Mouse (Mus musculus) heart, embryonic 15.5 days (tissue): ENCODE results near the gene 4930455H04Rik. TPM values are rescaled to one million over a fixed set of nuclear protein-coding genes. Genes with fewer than 3 reads are reported as not detected.

Experiments used
- ATAC-seq: fragments of 200-750 bp; cut with Nextera tagmentation; replicated peaks from 2 replicates; pipeline ENCODE4 v1.8.0; 2017; ENCODE audit warnings: low read depth, moderate TSS enrichment; ENCODE audit not compliant: insufficient number of reproducible peaks, insufficient read depth, low FRiP score
- H3K27ac ChIP-seq: fragments of 300-500 bp; sonication (generic); 2 replicates; pipeline ENCODE4 v1.5.1; 2015; ENCODE audit warnings: mild to moderate bottlenecking, inconsistent platforms
- H3K27me3 ChIP-seq: fragments of 300-500 bp; sonication (generic); 2 replicates; pipeline ENCODE4 v1.6.1; 2015; ENCODE audit warnings: inconsistent platforms
- H3K36me3 ChIP-seq: fragments of 300-500 bp; sonication (generic); 2 replicates; pipeline ENCODE4 v1.6.1; 2015; ENCODE audit warnings: mild to moderate bottlenecking, inconsistent platforms
- H3K4me1 ChIP-seq: fragments of 300-500 bp; sonication (generic); replicated peaks from 2 replicates; pipeline ENCODE4 v1.6.1; 2015; ENCODE audit warnings: inconsistent platforms
- H3K4me2 ChIP-seq: fragments of 300-500 bp; sonication (generic); 2 replicates; pipeline ENCODE4 v1.6.1; 2015; ENCODE audit warnings: inconsistent platforms, mild to moderate bottlenecking, moderate library complexity
- H3K4me3 ChIP-seq: fragments of 300-500 bp; sonication (generic); 2 replicates; pipeline ENCODE4 v1.5.1; 2015; ENCODE audit warnings: mild to moderate bottlenecking, inconsistent platforms
- H3K9ac ChIP-seq: fragments of 300-500 bp; sonication (generic); 2 replicates; pipeline ENCODE4 v1.6.1; 2015; ENCODE audit warnings: mild to moderate bottlenecking, inconsistent platforms
- H3K9me3 ChIP-seq: fragments of 300-500 bp; sonication (generic); replicated peaks from 2 replicates; pipeline ENCODE4 v1.6.1; 2016; ENCODE audit warnings: inconsistent platforms
- WGBS: fragments of 180-500 bp; shearing (Covaris S2); methylation state at CpG from one replicate; pipeline ENCODE4 v1.1.7; 2015; ENCODE audit warnings: mixed read lengths; 5-methylcytosine and 5-hydroxymethylcytosine counted together
- polyA plus RNA-seq: library from polyadenylated mRNA; unstranded; fragments of >200 nt; fragmentation: Nextera tagmentation; extraction: Ambion mirVana; gene quantifications from 2 replicates; pipeline ENCODE4 v1.2.1, GENCODE M21; 2015

The 4930455H04Rik gene
- polyA plus RNA-seq: not detected in 2 replicates

- Histone ChIP-seq H3K9ac (peak within 1 kb of the TSS; percentile 48), H3K4me1 (peaks cover 8% of the 10 kb centered on the region; the same call in 1 of the 2 replicates), H3K27ac (peak within 1 kb of the TSS; percentile 77), H3K4me3 (peak within 1 kb of the TSS; percentile 50), H3K27me3 (no peaks in the 10 kb centered on the region), H3K4me2 (peak within 1 kb of the TSS; percentile 67), H3K9me3 (no peaks in the 10 kb centered on the region), H3K36me3 (no peaks in the 10 kb centered on the region)
- no peak for ATAC-seq
- 54% methylated on average over 4 of the region's 4 CpGs for WGBS
Observed at GRCm38 (mm10) chr3:116967967-116968366, at the start of gene 4930455H04Rik. TSS of gene 4930455H04Rik (plus strand) at chr3:116968267.

DNA sequence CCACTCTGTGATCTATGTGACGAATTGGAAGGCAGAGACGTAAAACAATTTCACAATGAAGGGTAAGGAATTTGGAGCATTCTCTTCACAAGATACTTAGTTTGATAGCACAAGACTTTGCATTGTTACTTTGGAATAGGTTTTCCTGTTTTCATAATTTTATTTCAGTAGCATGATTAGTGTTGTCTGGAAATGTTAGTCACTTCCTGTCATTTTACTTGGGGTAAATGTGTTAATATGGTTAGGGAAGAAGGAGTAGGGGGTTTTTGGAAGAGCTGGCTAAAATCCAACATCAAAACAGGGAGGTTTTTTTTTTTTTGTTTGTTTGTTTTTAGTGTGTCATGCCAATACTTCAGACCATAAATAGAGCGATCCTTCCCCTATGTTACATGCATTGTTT lies 46.5 kb upstream of the 4930455H04Rik start:
- Histone ChIP-seq H3K4me2 (no peak overlapping the region), H3K9me3 (no peaks in the 10 kb centered on the region), H3K27ac (no peak overlapping the region), H3K9ac (no peak overlapping the region), H3K27me3 (no peaks in the 10 kb centered on the region), H3K36me3 (no peaks in the 10 kb centered on the region; the same call in 1 of the 2 replicates), H3K4me1 (no peaks in the 10 kb centered on the region), H3K4me3 (no peak overlapping the region)
- no peak for ATAC-seq
- WGBS: 80% methylated on average over 3 of the region's 3 CpGs

DNA sequence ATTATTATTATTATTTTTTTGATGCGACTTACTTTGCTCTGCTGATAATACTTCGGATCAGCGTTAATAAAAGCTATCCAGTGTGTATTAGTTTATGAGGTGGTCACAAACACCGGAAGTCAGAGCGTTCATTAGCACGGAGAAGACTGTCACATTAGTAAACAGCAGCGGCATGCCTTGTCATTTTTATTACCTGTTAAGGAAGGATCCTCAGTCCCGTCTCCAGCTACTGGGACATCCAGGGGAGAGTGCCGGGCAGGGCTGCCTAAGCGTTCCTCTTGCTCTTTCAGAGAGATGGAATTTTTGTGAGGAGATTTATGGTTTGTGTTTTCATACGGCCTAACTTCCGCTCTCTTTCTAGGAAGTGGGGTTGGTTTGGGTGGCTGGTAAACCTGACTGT lies 45.0 kb upstream of the 4930455H04Rik start:
- Histone ChIP-seq H3K9me3 (no peaks in the 10 kb centered on the region), H3K4me1 (no peaks in the 10 kb centered on the region), H3K9ac (no peak overlapping the region), H3K27ac (no peak overlapping the region), H3K4me3 (no peak overlapping the region), H3K36me3 (no peaks in the 10 kb centered on the region), H3K27me3 (no peaks in the 10 kb centered on the region), H3K4me2 (no peak overlapping the region)
- ATAC-seq: no peak
- 77% methylated on average over 12 of the region's 12 CpGs for WGBS

DNA sequence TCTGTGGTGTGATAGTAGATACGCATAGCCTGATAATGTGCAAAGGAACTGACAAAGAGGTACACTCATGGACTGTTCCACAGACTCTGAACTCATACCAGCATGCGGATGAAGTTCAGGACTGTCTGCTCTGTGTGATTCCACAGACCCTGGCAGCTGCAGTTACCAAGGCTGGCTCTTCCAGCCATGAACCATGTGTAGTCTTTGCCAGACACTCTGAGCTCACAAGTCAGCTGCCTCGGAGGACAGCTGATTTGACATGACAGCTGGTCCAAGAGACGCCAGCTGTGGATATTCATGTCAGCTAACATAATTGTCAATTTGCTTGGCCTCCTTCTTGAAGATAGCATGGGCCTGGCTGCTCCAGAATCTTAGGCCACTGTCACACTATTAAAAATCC lies 39.1 kb upstream of the 4930455H04Rik start:
- ATAC-seq: 0 out of 2 replicates have a peak, but pooled peaks have one; percentile 39
- Histone ChIP-seq H3K9ac (no peak overlapping the region), H3K4me3 (no peak overlapping the region), H3K27me3 (no peaks in the 10 kb centered on the region), H3K4me2 (no peak overlapping the region), H3K9me3 (no peaks in the 10 kb centered on the region), H3K36me3 (no peaks in the 10 kb centered on the region), H3K4me1 (no peaks in the 10 kb centered on the region; the same call in 1 of the 2 replicates), H3K27ac (no peak overlapping the region)
- WGBS: 58% methylated on average over 4 of the region's 4 CpGs

GRCm38 (mm10) chr3:116933158-116933557 lies 34.9 kb upstream of the 4930455H04Rik start:
- 76% methylated on average over 1 of the region's 1 CpGs for WGBS
- no peak for ATAC-seq
- no peak overlapping the region for H3K9ac ChIP-seq
- H3K9me3 ChIP-seq: no peaks in the 10 kb centered on the region
- no peak overlapping the region for H3K27ac ChIP-seq
- H3K36me3 ChIP-seq: no peaks in the 10 kb centered on the region; the same call in 1 of the 2 replicates
- H3K4me2 ChIP-seq: no peak overlapping the region
- no peaks in the 10 kb centered on the region for H3K27me3 ChIP-seq
- H3K4me3 ChIP-seq: no peak overlapping the region
- H3K4me1 ChIP-seq: no peaks in the 10 kb centered on the region; the same call in 1 of the 2 replicates

DNA sequence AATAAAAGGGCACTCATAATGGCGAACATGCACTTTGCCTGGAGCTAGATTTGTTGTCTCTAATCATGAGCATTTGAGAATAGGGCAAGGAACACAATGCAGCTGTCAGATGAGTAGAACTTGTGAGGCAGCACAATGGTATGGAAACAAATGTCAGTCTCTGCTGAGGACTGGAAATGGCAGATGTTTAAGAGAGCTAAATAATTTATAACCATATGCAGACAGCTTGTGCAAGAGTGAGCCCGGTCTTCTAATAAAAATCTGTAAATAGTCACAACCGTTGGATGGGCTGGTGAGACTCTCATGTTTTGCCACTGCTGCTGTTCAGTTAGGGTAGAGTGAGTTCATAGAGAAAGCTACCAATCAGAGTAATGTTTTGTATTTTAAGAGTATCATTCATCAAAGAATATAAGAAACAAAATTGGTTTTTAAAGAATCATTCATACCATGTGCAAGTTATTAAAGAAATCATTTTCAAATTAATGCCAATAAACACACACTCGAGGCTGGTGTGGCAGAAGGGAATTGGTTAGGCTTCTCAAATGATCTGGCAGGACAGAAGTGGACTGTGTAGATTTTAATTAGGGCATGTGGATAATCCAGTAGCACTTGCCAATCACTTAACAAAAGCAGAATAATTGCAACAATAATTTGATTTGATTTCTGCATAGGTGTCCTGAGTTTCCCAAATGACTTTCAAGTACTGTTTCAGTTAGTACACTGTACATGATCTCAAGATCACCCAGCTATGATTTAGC lies 31.0 kb upstream of the 4930455H04Rik start:
- Histone ChIP-seq H3K9me3 (no peaks in the 10 kb centered on the region), H3K4me3 (no peak overlapping the region), H3K27me3 (no peaks in the 10 kb centered on the region), H3K4me1 (0 out of 2 replicates have a peak, but pooled peaks cover 8% of the 10 kb centered on the region), H3K4me2 (no peak overlapping the region), H3K36me3 (no peaks in the 10 kb centered on the region; the same call in 1 of the 2 replicates), H3K9ac (no peak overlapping the region), H3K27ac (no peak overlapping the region)
- 80% methylated on average over 4 of the region's 4 CpGs for WGBS
- no peak for ATAC-seq

GRCm38 (mm10) chr3:116940804-116941558 lies 27.1 kb upstream of the 4930455H04Rik start:
- Histone ChIP-seq H3K9ac (no peak overlapping the region), H3K36me3 (no peaks in the 10 kb centered on the region; the same call in 1 of the 2 replicates), H3K27me3 (no peaks in the 10 kb centered on the region), H3K4me1 (peaks cover 13% of the 10 kb centered on the region; the same call in 1 of the 2 replicates), H3K4me3 (no peak overlapping the region), H3K27ac (peak overlapping the region; percentile 61), H3K4me2 (no peak overlapping the region), H3K9me3 (no peaks in the 10 kb centered on the region)
- 54% methylated on average over 10 of the region's 10 CpGs for WGBS
- no peak for ATAC-seq

DNA sequence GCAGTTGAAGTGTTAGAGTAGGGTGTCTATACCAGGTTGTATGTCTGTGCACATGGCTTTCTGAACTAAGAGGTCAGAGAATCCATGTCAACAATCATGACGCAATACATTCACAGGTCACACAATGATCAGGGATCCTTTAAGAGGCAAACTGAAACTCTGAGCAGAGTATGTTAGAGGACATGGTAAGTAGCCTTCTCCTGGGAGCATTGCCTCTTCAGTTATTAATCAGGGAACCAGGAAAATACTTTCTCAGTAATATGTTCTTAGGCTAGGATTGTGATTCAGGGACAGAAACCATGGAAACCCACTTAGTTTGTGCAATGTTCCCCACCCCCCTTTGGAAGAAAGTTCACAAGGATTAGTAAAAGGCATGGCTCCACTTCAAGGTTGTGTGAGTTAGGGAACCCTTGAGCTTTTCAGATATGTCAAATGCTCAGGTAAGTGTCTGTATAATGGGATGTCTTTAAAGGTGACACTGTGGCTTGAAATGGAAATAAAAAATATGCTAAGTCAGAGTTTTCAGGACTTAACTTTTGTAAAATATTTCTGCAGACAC lies 26.4 kb upstream of the 4930455H04Rik start:
- WGBS: 78% methylated on average over 1 of the region's 1 CpGs
- H3K4me3 ChIP-seq: no peak overlapping the region
- no peak overlapping the region for H3K9ac ChIP-seq
- H3K27ac ChIP-seq: peak overlapping the region; percentile 61
- peaks cover 13% of the 10 kb centered on the region; the same call in 1 of the 2 replicates for H3K4me1 ChIP-seq
- no peak for ATAC-seq
- H3K36me3 ChIP-seq: no peaks in the 10 kb centered on the region; the same call in 1 of the 2 replicates
- H3K4me2 ChIP-seq: no peak overlapping the region
- no peaks in the 10 kb centered on the region for H3K27me3 ChIP-seq
- no peaks in the 10 kb centered on the region for H3K9me3 ChIP-seq

DNA sequence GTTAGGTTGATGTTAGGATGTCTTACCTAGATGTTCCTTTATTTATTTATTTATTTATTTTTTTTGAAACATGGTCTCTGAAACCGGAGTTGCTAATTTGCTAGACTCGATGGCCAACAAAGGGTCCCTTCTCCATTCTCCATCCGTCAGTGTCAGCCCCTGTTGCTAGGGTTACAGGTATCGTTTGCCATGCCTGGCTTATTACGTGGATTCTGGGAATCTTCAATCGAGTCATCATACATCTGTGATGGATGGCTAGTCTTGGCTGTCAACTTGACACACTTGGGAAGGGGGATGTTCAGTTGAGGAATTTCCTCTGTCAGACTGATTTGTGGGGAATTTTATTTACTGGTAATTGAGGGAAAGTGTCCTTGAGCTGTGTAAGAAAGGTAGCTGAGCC lies 25.3 kb upstream of the 4930455H04Rik start:
- Histone ChIP-seq H3K27me3 (no peaks in the 10 kb centered on the region), H3K4me1 (peaks cover 13% of the 10 kb centered on the region; the same call in 1 of the 2 replicates), H3K27ac (peak overlapping the region; percentile 65), H3K4me3 (no peak overlapping the region), H3K4me2 (no peak overlapping the region), H3K9me3 (no peaks in the 10 kb centered on the region), H3K9ac (no peak overlapping the region), H3K36me3 (no peaks in the 10 kb centered on the region; the same call in 1 of the 2 replicates)
- ATAC-seq: no peak
- WGBS: 75% methylated on average over 6 of the region's 6 CpGs

DNA sequence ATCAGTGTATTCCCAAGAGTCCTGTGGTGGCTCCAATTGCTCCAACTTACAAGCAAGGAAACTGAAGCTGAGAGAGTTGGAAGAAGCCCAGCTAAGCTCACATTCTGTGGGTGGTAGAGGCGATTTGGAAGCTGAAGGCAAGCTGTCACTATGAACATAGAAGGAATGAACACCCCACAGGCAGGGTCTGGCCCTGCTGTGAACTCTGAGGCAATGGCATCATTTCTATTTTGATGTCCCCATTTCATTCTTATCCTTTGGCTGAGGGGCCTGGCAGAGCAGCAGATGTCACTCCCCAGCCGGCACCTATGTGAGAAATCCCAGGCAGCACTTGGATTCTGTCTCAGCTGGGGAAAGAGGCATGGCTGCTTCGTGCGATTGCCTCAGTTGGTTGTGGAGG lies 24.6 kb upstream of the 4930455H04Rik start:
- ATAC-seq: peak; percentile 86
- Histone ChIP-seq H3K27me3 (no peaks in the 10 kb centered on the region), H3K4me1 (peaks cover 13% of the 10 kb centered on the region; the same call in 1 of the 2 replicates), H3K27ac (peak overlapping the region; percentile 65), H3K4me3 (no peak overlapping the region), H3K4me2 (no peak overlapping the region), H3K9ac (no peak overlapping the region), H3K9me3 (no peaks in the 10 kb centered on the region), H3K36me3 (no peaks in the 10 kb centered on the region)
- 24% methylated on average over 4 of the region's 4 CpGs for WGBS

GRCm38 (mm10) chr3:116946476-116946875 lies 21.6 kb upstream of the 4930455H04Rik start:
- Histone ChIP-seq H3K4me3 (no peak overlapping the region), H3K9me3 (no peaks in the 10 kb centered on the region), H3K4me1 (peaks cover 10% of the 10 kb centered on the region; the same call in 1 of the 2 replicates), H3K4me2 (no peak overlapping the region), H3K27me3 (no peaks in the 10 kb centered on the region), H3K9ac (no peak overlapping the region), H3K27ac (no peak overlapping the region), H3K36me3 (no peaks in the 10 kb centered on the region)
- 79% methylated on average over 4 of the region's 4 CpGs for WGBS
- ATAC-seq: no peak
